Mouse (Mus musculus) yolk sac, embryonic 10.5 days (tissue): ENCODE measurements around the gene Rnase13.

Experiments
- DNase-seq: peaks from one replicate; pipeline ENCODE4 v3.0.0-alpha.2; 2017; ENCODE audit warnings: low spot score

The Rnase13 gene

DNA sequence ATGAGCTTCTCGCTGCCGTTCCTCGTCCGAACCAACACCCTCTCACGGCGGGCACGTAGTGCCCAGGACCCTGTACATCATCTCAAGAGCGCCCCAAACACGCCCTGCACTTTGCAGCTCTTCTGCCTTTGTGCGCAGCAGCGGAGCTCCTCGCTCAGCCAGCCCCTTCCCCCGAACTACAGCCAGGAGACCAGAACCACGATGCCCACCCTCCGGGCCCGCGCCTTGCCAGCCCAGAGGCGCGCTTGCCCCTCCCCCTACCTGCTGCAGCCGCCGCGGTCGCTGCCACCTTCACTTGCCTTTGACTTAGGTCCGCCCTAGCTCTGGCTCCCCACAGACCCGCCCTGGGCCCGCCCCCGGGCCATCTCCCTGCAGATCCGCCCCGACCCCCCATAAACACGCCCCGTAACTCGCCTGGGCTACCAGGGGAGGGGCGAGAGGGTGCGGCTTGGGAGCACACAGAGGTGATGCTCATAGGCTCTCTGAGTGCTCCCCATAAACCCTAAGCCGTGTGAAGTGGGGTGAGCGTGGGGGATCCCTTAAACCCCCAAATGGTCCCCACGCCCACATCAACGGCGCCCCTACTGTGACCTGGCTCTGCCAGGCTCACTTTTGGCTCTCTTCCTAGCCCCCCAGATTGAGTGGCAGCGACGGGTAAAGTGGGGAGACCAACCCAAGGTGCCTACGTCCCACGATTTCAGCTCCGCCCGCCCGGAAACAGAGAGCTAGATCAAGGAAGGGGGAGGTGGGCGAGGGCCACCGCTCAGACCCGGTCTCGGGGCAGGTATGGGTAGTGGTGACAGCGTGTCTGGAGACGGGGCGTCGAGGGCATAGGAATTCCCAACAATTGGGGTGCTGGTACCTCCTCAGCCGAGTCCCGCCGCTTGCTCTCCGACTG, 9.3 kb downstream of the Rnase13 start:
- DNase-seq: peak; percentile 71

DNA sequence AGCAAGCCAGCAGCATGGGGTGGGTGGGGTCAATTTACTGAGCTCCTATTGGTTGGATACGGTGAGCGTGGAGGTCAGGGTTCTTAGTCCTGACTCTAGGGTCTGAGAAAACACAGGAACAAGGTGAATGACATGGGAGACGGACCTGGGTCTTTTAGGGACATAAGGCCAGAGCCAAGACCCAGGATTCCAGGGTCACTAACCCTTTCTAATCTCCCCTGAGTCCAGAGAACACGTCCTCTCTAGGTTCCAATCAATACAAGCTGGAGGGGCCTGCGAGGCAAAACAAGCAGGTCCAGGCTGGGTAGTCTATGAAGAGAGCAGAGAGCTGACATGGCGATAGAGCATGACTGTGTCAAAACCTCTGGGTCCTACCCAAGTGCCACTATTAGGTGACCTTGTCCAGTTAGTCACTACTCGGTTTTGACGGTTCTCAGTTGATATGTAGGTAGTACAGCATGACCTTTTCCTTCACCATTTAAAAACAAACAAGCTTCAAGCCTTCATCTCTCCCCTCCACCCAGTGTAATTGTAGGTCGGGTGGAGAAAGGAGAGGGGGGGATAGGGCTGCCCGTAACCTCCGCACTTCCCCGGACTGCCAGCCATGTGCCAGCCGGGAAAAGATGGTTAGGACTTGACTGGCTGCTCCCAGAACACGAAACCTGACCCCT, 10.0 kb downstream of the Rnase13 start:
- DNase-seq: no peak

DNA sequence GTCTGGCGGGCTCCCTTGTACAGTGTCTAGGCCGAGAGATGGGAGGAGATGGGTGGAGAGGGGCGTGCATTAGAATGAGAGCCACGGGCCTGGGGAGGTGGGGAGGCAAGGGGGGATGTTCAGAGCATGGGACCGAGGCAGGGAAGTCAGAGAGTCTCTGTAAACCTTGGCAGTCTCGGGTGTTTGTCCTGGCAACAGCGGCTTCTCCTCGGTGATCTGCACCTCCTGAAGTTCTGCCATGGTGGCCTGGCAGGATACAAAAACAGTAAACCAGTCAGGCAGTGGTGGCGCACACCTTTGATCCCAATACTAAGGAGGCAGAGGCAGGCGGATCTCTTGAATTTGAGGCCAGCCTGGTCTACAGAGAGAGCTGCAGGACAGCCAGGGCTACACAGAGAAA, 11.3 kb downstream of the Rnase13 start:
- no peak for DNase-seq

DNA sequence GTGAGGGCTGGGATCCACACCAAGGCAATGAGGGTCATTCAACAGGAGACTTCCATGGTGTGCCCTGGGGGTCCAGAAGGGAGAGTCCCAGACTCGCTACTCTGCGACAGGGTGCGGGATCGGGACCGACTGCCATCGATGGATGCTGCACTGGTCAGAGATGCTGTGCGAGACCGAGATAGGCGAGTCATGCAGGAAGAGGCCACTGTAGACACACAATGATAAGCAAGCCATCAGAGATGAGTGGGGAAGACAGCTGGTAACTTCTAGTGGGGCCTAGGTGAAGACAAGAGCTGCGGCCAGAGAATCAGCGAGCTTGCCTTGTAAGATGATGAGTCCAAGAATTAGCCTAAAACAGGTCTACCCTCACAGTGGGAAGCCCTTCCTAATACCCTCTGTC, 16.5 kb downstream of the Rnase13 start:
- no peak for DNase-seq

DNA sequence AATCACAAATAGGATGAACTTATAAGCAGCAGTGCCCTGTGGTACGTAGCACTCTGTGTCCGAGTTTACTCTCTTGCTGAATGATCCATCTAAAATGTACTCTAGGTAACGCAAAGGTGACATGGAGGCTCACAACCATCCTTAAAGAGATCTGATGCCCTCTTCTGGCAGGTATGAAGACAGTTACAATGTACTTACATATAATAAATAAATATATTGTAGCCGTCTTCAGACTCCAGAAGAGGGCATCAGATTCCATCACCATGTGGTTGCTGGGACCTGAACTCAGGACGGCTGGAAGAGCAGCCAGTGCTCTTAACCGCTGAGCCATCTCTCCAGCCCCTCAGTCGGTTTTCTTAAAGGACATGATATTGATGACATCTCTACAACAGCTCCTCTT, 17.9 kb downstream of the Rnase13 start:
- no peak for DNase-seq

DNA sequence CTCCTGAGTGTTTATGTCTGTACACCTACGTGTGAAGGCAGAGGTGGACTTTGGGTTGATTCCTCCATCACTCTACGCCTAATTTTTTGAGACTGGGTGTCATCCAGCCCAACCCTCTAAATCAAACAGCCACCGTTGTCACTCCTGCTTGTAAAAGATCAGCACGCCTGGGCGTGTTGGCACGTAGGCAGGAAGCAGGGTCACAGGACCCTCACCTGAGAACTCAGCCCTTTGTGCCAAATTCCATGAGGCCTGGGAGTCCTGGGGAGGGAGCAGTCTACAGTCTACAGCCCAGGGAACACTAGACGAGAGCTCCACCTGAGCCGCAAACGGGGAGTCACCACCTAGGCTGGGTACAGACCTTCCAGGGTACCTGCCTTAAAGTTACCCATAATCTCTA, 18.8 kb downstream of the Rnase13 start:
- no peak for DNase-seq

GRCm38 (mm10) chr14:51902806-51903710, 19.5 kb downstream of the Rnase13 start:
- peak; percentile 64 for DNase-seq

DNA sequence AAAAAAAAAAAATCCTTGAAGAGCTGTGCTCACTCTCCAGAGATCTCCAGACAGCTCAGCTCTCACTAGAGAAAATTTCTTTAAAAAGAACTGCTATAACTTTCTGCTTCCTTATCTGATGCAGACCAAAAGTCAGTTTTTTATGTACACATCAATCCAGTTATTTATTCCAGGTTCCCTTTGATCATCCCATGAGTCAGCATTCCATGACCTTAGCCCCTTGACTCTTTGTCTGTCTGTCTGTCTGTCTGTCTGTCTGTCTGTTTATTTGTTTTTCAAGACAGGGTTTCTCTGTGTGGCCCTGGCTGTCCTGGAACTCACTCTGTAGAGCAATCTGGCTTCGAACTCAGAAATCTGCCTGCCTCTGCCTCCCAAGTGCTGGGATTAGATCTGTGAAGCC, 23.2 kb downstream of the Rnase13 start:
- DNase-seq: no peak

- DNase-seq: no peak
Observed at GRCm38 (mm10) chr14:51896539-51897170, 25.9 kb downstream of the Rnase13 start.

- DNase-seq: no peak
Observed at GRCm38 (mm10) chr14:51896019-51896418, 26.6 kb downstream of the Rnase13 start.

DNA sequence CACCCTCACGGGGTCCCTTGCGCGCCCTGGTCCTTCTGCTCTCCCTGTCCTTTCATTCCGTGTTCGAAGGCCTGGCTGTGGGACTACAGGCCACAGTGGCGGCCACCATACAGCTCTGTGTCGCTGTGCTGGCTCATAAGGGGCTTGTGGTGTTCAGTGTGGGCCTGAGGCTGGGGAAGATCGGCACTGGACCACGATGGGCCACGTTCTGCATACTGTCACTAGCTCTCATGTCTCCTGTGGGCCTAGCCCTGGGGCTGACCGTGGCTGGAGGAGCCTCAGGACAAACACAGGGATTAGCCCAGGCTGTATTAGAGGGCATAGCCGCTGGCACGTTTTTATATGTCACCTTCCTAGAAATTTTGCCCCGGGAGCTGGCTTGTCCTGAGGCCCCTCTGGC, 27.5 kb downstream of the Rnase13 start:
- no peak for DNase-seq

DNA sequence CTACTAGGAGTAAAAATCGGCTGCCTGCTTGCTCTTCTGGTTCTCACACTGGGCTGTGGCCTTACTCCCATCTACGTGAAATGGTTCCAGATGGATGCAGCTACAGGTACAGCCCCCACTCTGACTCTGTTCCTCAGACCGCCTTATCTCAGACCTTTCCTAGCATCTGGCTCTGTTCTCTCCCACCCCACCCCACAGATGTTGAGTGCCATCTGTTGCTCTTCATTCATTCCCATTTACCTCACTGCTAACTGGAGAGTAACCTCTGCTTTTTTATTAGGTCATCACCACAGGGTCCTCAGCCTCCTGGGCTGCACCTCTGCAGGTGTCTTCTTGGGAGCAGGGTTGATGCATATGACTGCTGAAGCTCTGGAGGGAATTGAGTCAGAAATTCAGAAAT, 28.8 kb downstream of the Rnase13 start:
- DNase-seq: no peak

DNA sequence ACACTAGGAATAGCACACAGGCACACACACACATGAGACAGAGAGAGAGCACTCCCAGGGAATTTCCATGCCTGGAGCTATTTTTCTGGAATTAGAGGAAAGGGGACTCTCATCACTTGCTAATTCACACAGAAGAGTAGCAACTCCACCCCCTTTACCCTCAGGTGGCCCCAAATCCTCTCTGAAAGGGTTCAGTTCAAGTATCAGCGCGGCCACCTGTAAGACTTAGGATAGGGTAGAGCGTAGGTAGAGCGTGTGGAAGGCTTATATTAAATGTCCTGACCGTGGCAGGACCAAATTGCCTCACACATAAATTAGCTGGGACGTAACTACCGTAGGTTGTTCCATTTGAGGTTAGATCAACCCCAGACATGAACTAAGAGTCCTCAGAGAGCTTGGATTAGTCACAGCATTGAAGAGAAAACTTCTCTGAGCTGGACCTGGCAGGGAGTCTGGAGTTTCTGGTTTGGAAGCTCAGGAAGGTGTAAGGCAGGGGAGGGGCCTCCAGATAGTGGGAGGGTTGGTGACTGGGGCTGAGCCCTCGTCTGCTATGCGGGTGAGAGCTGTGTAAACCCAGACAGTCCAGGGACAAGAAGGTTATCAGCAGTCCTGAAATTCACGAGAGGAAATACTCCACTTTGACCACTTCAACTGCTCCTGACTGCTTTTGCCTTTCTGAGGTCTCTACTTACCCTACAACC, 29.3 kb downstream of the Rnase13 start:
- no peak for DNase-seq

DNA sequence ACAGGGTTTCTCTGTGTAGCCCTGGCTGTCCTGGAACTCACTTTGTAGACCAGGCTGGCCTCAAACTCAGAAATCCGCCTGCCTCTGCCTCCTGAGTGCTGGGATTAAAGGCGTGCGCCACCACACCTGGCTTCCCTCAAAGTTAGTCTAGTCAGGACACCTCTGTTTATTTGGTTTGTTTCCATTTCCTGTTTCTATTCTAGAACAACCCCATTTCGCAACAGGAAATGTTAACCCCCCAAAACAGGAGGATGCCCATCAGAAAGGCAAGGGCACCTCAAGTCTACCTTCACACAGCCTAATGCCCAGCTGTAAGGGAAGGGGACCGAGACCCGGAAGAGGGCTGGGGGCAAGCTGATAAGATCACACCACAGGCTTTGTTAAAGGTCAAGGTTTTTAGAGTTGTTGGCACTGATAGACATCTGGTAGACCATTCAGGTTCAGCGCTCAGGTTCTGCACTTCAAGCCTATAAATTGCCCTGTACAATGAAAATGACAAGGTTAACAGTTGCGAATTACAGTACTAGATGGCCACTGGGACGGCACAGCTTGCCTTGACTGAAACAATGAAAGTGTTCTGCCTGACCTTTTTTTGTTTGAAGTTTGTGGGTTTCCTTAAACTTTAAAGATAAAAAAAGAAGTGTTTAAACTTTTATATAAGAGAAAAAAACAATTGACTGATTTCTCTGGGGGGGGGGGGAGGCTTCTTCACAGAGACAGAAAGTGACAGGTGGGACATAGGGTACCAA, 30.2 kb downstream of the Rnase13 start, which contains the start of gene Slc39a2:
Slc39a2 (plus strand) TSS at position 699 of the 749 bp plus-strand sequence.
- DNase-seq: no peak

DNA sequence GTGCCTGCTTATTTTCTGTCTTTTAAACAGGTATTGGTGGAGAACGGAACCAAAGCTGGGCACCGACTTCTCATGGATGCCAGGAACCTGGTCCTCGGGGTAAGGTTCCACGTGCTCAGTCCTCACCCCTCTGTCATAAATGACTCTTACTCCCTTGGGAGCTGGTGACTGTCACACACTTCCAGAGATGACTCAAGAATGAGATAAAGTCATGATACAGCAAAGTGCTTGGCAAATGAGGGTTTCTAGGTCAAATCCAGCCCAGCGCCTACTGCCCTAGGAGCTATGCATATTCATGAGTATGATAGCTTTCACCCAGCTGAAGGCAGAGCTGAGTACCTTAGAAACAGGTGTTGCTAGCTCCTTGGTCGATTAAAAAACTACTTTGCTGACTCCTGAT, 32.7 kb downstream of the Rnase13 start:
- DNase-seq: no peak

- no peak for DNase-seq
Observed at GRCm38 (mm10) chr14:51886051-51886450, 36.5 kb downstream of the Rnase13 start.

DNA sequence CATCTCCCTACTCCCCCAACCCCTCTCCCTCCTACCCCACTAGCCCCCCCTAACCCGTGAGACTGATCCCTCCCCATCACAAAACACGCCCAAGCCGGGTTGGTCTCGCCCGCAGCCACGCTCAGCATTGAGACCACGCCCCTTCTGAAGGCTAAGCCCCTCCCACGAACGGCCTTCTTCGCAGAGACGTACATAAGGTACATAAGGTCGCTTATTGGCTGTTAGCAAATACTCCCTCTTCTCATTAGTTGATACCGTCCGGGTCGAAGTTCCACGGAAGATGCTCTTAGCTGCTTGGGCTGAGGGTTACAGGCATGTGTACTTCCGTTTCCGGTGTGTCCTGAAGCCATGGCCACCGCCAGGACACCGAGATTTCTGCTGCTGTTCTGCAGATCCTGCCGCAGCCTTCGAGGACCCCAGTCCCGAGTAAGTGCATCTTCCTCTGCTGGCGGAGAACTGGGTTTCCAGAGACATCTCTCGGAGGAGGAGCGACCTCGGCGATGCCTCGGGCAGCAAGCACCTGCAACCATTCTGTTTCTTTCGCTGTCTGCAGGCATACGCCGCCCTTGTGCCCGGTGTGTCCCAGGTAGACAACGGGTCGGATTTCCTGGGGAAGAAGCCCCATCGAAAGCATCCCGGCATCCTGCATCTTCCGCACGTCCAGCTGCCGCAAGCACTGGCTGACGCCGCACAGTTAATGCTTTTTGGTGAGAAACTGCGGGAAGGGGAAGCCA, 37.8 kb downstream of the Rnase13 start, which contains the start of gene Mettl17:
Mettl17 (plus strand) TSS at position 245 of the 734 bp plus-strand sequence.
- DNase-seq: peak; percentile 97

DNA sequence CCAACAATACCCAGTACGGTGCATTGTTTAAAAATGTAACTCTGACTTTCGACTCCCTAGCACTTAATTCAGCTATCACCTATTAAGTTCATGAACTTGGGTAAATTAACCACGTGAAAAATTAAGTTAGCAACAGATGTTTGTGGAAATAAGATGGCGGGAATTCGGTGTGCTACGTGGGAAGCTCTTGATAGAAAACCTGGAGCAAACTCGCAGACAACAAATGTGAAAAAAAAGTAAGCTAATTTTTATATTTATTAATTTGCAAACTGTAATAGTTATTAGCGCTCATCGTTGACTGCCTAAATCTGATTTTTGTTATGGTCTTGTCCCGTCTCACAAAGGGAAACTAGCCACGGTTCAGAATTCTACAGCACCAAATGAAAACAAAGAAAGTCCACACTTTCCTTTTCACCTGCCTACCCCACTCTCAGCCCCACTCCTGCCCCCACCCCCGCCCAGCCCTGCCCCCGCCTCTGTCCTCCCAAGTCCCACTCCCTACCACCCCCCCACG, 38.5 kb downstream of the Rnase13 start:
- DNase-seq: no peak

GRCm38 (mm10) chr14:51883527-51884030, 39.0 kb downstream of the Rnase13 start:
- peak; percentile 79 for DNase-seq
